Mouse (Mus musculus): Measurements from ENCODE around the gene Dhx58. TPM values are rescaled to one million over a fixed set of nuclear protein-coding genes. Genes with fewer than 3 reads are reported as not detected.

Dhx58 gene
- polyA plus RNA-seq, 1 experiment from 2014 or later = 1.3 TPM

- Histone ChIP-seq H3K36me3 (ENCODE audit: control insufficient read depth, insufficient read depth, low read length) (peaks cover 14% of the 10 kb centered on the region; the same call in 1 of the 2 replicates), H3K27ac (ENCODE audit: low read depth, low read length) (peak within 1 kb of the TSS; percentile 36), H3K4me3 (ENCODE audit: low read depth, low read length) (peak within 1 kb of the TSS; percentile 88), H3K9ac (ENCODE audit: low read depth, low read length) (peak within 1 kb of the TSS; percentile 92), H3K4me1 (ENCODE audit: control insufficient read depth, insufficient read depth, low read length) (peaks cover 23% of the 10 kb centered on the region), H3K9me3 (replicated peaks; ENCODE audit: control insufficient read depth, low read length) (no peaks in the 10 kb centered on the region), H3K27me3 (ENCODE audit: control insufficient read depth, insufficient read depth, low read length) (no peaks in the 10 kb centered on the region), H3K4me2 (peak within 1 kb of the TSS; percentile 67)
- ATAC-seq (replicated peaks; ENCODE audit: insufficient number of reproducible peaks, low FRiP score, low TSS enrichment) = peak; percentile 80
- 3% methylated on average over 48 of the region's 48 CpGs for WGBS (ENCODE audit: insufficient replicate concordance)
Observed at GRCm38 (mm10) chr11:100711783-100712615, 7.9 kb upstream of the Dhx58 start, which contains the start of gene Kat2a. Kat2a (minus strand) TSS chr11:100712465.

DNA sequence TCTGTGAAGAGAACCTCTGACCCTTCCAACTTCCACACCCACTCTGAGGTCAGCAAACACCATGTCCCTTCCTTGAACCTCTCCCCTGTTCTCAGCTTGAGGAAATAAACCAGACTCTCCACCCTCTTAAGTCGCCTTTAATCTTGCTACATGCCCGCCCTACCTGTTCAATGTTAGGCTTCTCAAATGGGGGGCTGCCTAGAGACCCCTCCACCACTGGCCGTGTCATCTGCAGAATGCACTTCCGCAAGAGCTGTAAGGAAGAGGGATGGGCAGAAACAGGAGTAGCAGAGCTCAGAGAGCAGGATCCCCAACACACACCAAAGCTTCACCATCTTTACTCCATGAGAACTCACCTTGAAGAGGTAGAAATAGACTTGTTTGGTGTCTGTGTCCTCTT lies 6.9 kb upstream of the Dhx58 start:
- Histone ChIP-seq H3K27ac (ENCODE audit: low read depth, low read length) (no peak overlapping the region), H3K9me3 (replicated peaks; ENCODE audit: control insufficient read depth, low read length) (no peaks in the 10 kb centered on the region), H3K27me3 (ENCODE audit: control insufficient read depth, insufficient read depth, low read length) (no peaks in the 10 kb centered on the region), H3K4me2 (peak overlapping the region; percentile 62; the same call in 1 of the 2 replicates), H3K4me3 (ENCODE audit: low read depth, low read length) (no peak overlapping the region), H3K9ac (ENCODE audit: low read depth, low read length) (no peak overlapping the region), H3K4me1 (ENCODE audit: control insufficient read depth, insufficient read depth, low read length) (peaks cover 23% of the 10 kb centered on the region), H3K36me3 (ENCODE audit: control insufficient read depth, insufficient read depth, low read length) (peaks cover 13% of the 10 kb centered on the region)
- ATAC-seq (replicated peaks; ENCODE audit: insufficient number of reproducible peaks, low FRiP score, low TSS enrichment) = no peak
- 76% methylated on average over 4 of the region's 4 CpGs for WGBS (ENCODE audit: insufficient replicate concordance)

DNA sequence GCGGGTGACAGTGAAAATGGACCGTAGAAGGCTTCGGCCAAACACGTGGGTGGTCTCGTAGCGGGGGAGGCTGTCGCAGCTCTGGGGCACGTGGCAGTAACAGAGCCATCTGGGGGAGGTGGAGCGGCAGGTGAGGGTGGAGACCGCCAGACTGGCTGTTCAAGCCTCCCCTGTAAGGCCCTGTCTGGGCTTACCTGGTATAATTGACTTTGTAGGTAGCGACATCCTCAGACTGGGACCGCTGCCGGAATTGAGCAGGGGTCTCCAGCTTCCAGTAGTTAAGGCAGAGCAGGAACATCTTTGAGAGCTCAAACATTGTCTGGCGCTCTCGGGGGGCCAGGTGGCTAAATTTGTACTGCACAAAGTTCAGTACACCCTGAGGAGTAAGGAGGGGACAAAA lies 6.5 kb upstream of the Dhx58 start:
- H3K4me1 ChIP-seq (ENCODE audit: control insufficient read depth, insufficient read depth, low read length) = peaks cover 23% of the 10 kb centered on the region
- no peak overlapping the region for H3K27ac ChIP-seq (ENCODE audit: low read depth, low read length)
- no peak for ATAC-seq (replicated peaks; ENCODE audit: insufficient number of reproducible peaks, low FRiP score, low TSS enrichment)
- no peaks in the 10 kb centered on the region for H3K27me3 ChIP-seq (ENCODE audit: control insufficient read depth, insufficient read depth, low read length)
- peaks cover 10% of the 10 kb centered on the region for H3K36me3 ChIP-seq (ENCODE audit: control insufficient read depth, insufficient read depth, low read length)
- H3K4me3 ChIP-seq (ENCODE audit: low read depth, low read length) = no peak overlapping the region
- no peak overlapping the region for H3K9ac ChIP-seq (ENCODE audit: low read depth, low read length)
- 93% methylated on average over 15 of the region's 15 CpGs for WGBS (ENCODE audit: insufficient replicate concordance)
- H3K9me3 ChIP-seq (replicated peaks; ENCODE audit: control insufficient read depth, low read length) = no peaks in the 10 kb centered on the region
- no peak overlapping the region for H3K4me2 ChIP-seq

- no peak overlapping the region for H3K9ac ChIP-seq (ENCODE audit: low read depth, low read length)
- ATAC-seq (replicated peaks; ENCODE audit: insufficient number of reproducible peaks, low FRiP score, low TSS enrichment) = no peak
- no peaks in the 10 kb centered on the region for H3K9me3 ChIP-seq (replicated peaks; ENCODE audit: control insufficient read depth, low read length)
- no peaks in the 10 kb centered on the region for H3K27me3 ChIP-seq (ENCODE audit: control insufficient read depth, insufficient read depth, low read length)
- peaks cover 17% of the 10 kb centered on the region for H3K36me3 ChIP-seq (ENCODE audit: control insufficient read depth, insufficient read depth, low read length)
- WGBS (ENCODE audit: insufficient replicate concordance) = 91% methylated on average over 9 of the region's 9 CpGs
- H3K27ac ChIP-seq (ENCODE audit: low read depth, low read length) = no peak overlapping the region
- no peak overlapping the region for H3K4me3 ChIP-seq (ENCODE audit: low read depth, low read length)
- H3K4me2 ChIP-seq = no peak overlapping the region
- H3K4me1 ChIP-seq (ENCODE audit: control insufficient read depth, insufficient read depth, low read length) = peaks cover 17% of the 10 kb centered on the region
Observed at GRCm38 (mm10) chr11:100709201-100709810, 5.2 kb upstream of the Dhx58 start.

GRCm38 (mm10) chr11:100705095-100705747 lies 1.1 kb upstream of the Dhx58 start:
- no peak overlapping the region for H3K9ac ChIP-seq (ENCODE audit: low read depth, low read length)
- H3K4me3 ChIP-seq (ENCODE audit: low read depth, low read length) = no peak overlapping the region
- no peak for ATAC-seq (replicated peaks; ENCODE audit: insufficient number of reproducible peaks, low FRiP score, low TSS enrichment)
- 0 out of 2 replicates have a peak, but pooled peaks cover 9% of the 10 kb centered on the region for H3K4me1 ChIP-seq (ENCODE audit: control insufficient read depth, insufficient read depth, low read length)
- whole genome bisulfite sequencing (ENCODE audit: insufficient replicate concordance) = 92% methylated on average over 23 of the region's 23 CpGs
- no peak overlapping the region for H3K4me2 ChIP-seq
- H3K36me3 ChIP-seq (ENCODE audit: control insufficient read depth, insufficient read depth, low read length) = peaks cover 17% of the 10 kb centered on the region
- H3K27me3 ChIP-seq (ENCODE audit: control insufficient read depth, insufficient read depth, low read length) = peaks cover 5% of the 10 kb centered on the region; the same call in 1 of the 2 replicates
- H3K9me3 ChIP-seq (replicated peaks; ENCODE audit: control insufficient read depth, low read length) = no peaks in the 10 kb centered on the region
- no peak overlapping the region for H3K27ac ChIP-seq (ENCODE audit: low read depth, low read length)

DNA sequence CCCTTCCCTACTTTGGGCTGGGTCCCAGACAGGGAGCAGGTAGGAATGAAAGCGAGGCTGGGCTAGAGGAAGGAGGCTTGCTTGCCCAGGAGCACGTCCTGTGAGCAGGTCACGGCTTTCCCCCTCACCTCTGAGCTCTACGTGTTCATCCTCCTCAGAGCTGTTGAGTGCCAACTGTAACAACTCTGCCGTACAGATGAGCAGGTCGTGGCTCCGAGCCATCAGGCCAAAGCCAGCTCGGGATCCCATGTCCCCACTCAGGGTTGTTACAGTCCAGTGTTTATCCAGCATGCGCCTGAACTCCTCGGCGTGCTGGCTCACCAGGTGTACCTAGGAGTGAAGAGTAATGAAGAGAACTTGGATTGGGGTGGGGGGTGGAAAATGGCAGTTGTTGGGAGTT lies 705 bp downstream of the Dhx58 start:
- Histone ChIP-seq H3K9me3 (replicated peaks; ENCODE audit: control insufficient read depth, low read length) (no peaks in the 10 kb centered on the region), H3K27me3 (ENCODE audit: control insufficient read depth, insufficient read depth, low read length) (peaks cover 5% of the 10 kb centered on the region; the same call in 1 of the 2 replicates), H3K36me3 (ENCODE audit: control insufficient read depth, insufficient read depth, low read length) (peaks cover 13% of the 10 kb centered on the region), H3K9ac (ENCODE audit: low read depth, low read length) (no peak overlapping the region), H3K4me1 (ENCODE audit: control insufficient read depth, insufficient read depth, low read length) (0 out of 2 replicates have a peak, but pooled peaks cover 9% of the 10 kb centered on the region), H3K4me3 (ENCODE audit: low read depth, low read length) (no peak overlapping the region), H3K27ac (ENCODE audit: low read depth, low read length) (no peak overlapping the region), H3K4me2 (no peak overlapping the region)
- no peak for ATAC-seq (replicated peaks; ENCODE audit: insufficient number of reproducible peaks, low FRiP score, low TSS enrichment)
- WGBS (ENCODE audit: insufficient replicate concordance) = 64% methylated on average over 11 of the region's 11 CpGs

GRCm38 (mm10) chr11:100702906-100703305 lies 1.2 kb downstream of the Dhx58 start:
- ATAC-seq (replicated peaks; ENCODE audit: insufficient number of reproducible peaks, low FRiP score, low TSS enrichment) = no peak
- Histone ChIP-seq H3K27ac (ENCODE audit: low read depth, low read length) (no peak overlapping the region), H3K4me3 (ENCODE audit: low read depth, low read length) (peak overlapping the region; percentile 25), H3K4me2 (peak overlapping the region; percentile 50), H3K4me1 (ENCODE audit: control insufficient read depth, insufficient read depth, low read length) (0 out of 2 replicates have a peak, but pooled peaks cover 9% of the 10 kb centered on the region), H3K36me3 (ENCODE audit: control insufficient read depth, insufficient read depth, low read length) (peaks cover 11% of the 10 kb centered on the region), H3K27me3 (ENCODE audit: control insufficient read depth, insufficient read depth, low read length) (peaks cover 5% of the 10 kb centered on the region; the same call in 1 of the 2 replicates), H3K9ac (ENCODE audit: low read depth, low read length) (no peak overlapping the region), H3K9me3 (replicated peaks; ENCODE audit: control insufficient read depth, low read length) (no peaks in the 10 kb centered on the region)
- WGBS (ENCODE audit: insufficient replicate concordance) = 40% methylated on average over 7 of the region's 7 CpGs

GRCm38 (mm10) chr11:100702081-100702851 lies 1.8 kb downstream of the Dhx58 start:
- H3K4me2 ChIP-seq = peak overlapping the region; percentile 50
- peaks cover 11% of the 10 kb centered on the region for H3K36me3 ChIP-seq (ENCODE audit: control insufficient read depth, insufficient read depth, low read length)
- no peak overlapping the region for H3K9ac ChIP-seq (ENCODE audit: low read depth, low read length)
- no peak for ATAC-seq (replicated peaks; ENCODE audit: insufficient number of reproducible peaks, low FRiP score, low TSS enrichment)
- WGBS (ENCODE audit: insufficient replicate concordance) = 35% methylated on average over 19 of the region's 19 CpGs
- H3K4me3 ChIP-seq (ENCODE audit: low read depth, low read length) = peak overlapping the region; percentile 25
- H3K4me1 ChIP-seq (ENCODE audit: control insufficient read depth, insufficient read depth, low read length) = 0 out of 2 replicates have a peak, but pooled peaks cover 9% of the 10 kb centered on the region
- no peaks in the 10 kb centered on the region for H3K9me3 ChIP-seq (replicated peaks; ENCODE audit: control insufficient read depth, low read length)
- H3K27ac ChIP-seq (ENCODE audit: low read depth, low read length) = no peak overlapping the region
- peaks cover 5% of the 10 kb centered on the region; the same call in 1 of the 2 replicates for H3K27me3 ChIP-seq (ENCODE audit: control insufficient read depth, insufficient read depth, low read length)
